ENCODE assay signal across 8 mouse cellular contexts in genomic region chr5:138995721-138996311, GRCm38 (mm10). TPM values are rescaled to one million over a fixed set of nuclear protein-coding genes. Genes with fewer than 3 reads are reported as not detected.
A peak's percentile ranks its signal among the peaks of the same experiment; 100 is the strongest.
DNase-seq lines count a peak whose midpoint lies in the region; ATAC-seq and TF ChIP-seq lines count a peak whose summit lies in the region.

No protein-coding gene starts in this region.

- ATAC-seq in frontal cortex, adult (ENCODE audit: low TSS enrichment): peak; percentile 18

- peak; percentile 78 for DNase-seq in ES-CJ7 (ENCODE audit: low read depth, low spot score)
- DNase-seq in cerebellum, adult 18-20 months: peak; percentile 76 to 77
- DNase-seq in heart, postnatal 36 days: peak; percentile 74 to 81
- DNase-seq in layer of hippocampus, adult 2 months (ENCODE audit: low spot score in 2 of 2): peak; percentile 43 to 47
- DNase-seq in lung, adult 18-20 months: peak; percentile 90 to 93
- peak; percentile 63 for DNase-seq in ovary, adult 18-20 months (ENCODE audit: low spot score)
- peak; percentile 60 for DNase-seq in yolk sac, embryonic 10.5 days (ENCODE audit: low spot score)

- H3K4me3 ChIP-seq in layer of hippocampus, adult 2 months: peak overlapping the region; percentile 76

- peak overlapping the region; percentile 88 for H3K27ac ChIP-seq in layer of hippocampus, adult 2 months

- TF ChIP-seq CTCF in layer of hippocampus, adult 2 months (conservative IDR thresholded peaks at IDR 0.05): no peak

- intact Hi-C loops in heart, postnatal 36 days (cut with DNase I): loop anchor here (5.0 kb wide), 1 partner anchor 181 kb away; no protein-coding TSS in a partner anchor

RNA-seq across cellular contexts. Expression of gene Pdgfa, which starts 1.4 kb away (rescaled TPM):
- total RNA-seq in heart, postnatal 36 days (2021): 10 to 100 TPM; 18.6 to 24.6 TPM
- 10 to 100 TPM; 37.5 to 41.3 TPM for total RNA-seq in layer of hippocampus, adult 2 months (2021)

Comparison
In these comparisons a context has a peak if more than half of its experiments do, and no peak if none do; other contexts are left out.
1. Peak in every context shown above with its lines: DNase-seq, ATAC-seq, H3K4me3 ChIP-seq and H3K27ac ChIP-seq.